ENCODE assay signal across 14 mouse cellular contexts in the genomic region with DNA sequence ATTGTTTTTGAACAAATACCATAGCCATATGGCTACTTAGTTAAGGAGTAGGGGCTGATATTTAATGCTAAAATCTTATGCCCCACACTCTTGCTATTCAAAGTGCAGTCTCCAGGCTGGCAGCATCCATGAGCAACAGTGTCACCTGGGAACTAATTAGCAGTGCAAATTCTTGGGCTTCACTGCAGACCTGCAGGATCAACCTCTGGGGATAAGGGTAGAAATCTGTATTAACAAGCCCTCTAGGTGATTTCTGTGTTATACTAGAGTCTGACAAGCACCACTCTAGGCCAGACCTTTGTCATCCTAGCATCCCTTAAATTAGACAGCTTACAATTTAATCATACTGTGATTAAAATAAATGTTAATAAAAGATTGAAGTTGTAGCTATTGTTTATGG.
"Had no signal": no experiment of that assay in that cellular context is flagged by ENCODE, and none has a peak within 500 bp of the region (broad histone marks: within the 10 kb centered on the region; RNA-seq: fewer than 3 reads in every experiment).

No protein-coding gene starts in this region.

- H3K4me2 ChIP-seq: liver, embryonic 12.5 days; lung, embryonic 14.5 days; midbrain, embryonic 12.5 days; neural tube, embryonic 12.5 days; stomach, embryonic 15.5 days had no signal

- H3K36me3 ChIP-seq: midbrain, embryonic 12.5 days; neural tube, embryonic 12.5 days; stomach, embryonic 15.5 days had no signal

- H3K27me3 ChIP-seq: liver, embryonic 12.5 days; midbrain, embryonic 12.5 days; neural tube, embryonic 12.5 days; stomach, embryonic 15.5 days had no signal

- H3K4me3 ChIP-seq: liver, embryonic 12.5 days; midbrain, embryonic 12.5 days; neural tube, embryonic 12.5 days; stomach, embryonic 15.5 days had no signal

- H3K27ac ChIP-seq: liver, embryonic 12.5 days; liver, embryonic 14.5 days; midbrain, embryonic 12.5 days; neural tube, embryonic 12.5 days; stomach, embryonic 15.5 days; stomach, postnatal 0 days had no signal

- H3K9me3 ChIP-seq: liver, embryonic 12.5 days; midbrain, embryonic 12.5 days; neural tube, embryonic 12.5 days; stomach, embryonic 15.5 days had no signal

- DNase-seq: lung, adult 18-20 months; lung, embryonic 14.5 days; lung, postnatal 10 days; lung, postnatal 4 days; right cerebral cortex, postnatal 14 days; thymus, adult 2 months; thymus, postnatal 25 days; thymus, postnatal 4 days had no signal

- H3K4me1 ChIP-seq: liver, embryonic 12.5 days; midbrain, embryonic 12.5 days; neural tube, embryonic 12.5 days; stomach, embryonic 15.5 days had no signal

- H3K9ac ChIP-seq: liver, embryonic 12.5 days; liver, embryonic 14.5 days; lung, embryonic 14.5 days; midbrain, embryonic 12.5 days; neural tube, embryonic 12.5 days; stomach, embryonic 15.5 days had no signal

- ATAC-seq: liver, embryonic 12.5 days had no signal
